Mouse (Mus musculus): ENCODE data around the gene Prrg3. TPM values are rescaled to one million over a fixed set of nuclear protein-coding genes. Genes with fewer than 3 reads are reported as not detected.

Gene Prrg3
- not detected in 2 replicates for polyA plus RNA-seq (2012)

- no peak for TF ChIP-seq GATA1 (IDR thresholded peaks at IDR 0.05; ENCODE audit: low read length)
Observed at GRCm38 (mm10) chrX:71962073-71963051, at the start of gene Prrg3. TSS of gene Prrg3 (plus strand) at chrX:71962624.

GRCm38 (mm10) chrX:71946631-71947030 is 15.8 kb upstream of the Prrg3 start:
- TF ChIP-seq GATA1 (IDR thresholded peaks at IDR 0.05; ENCODE audit: low read length): no peak

GRCm38 (mm10) chrX:71958366-71958765 is 4.1 kb upstream of the Prrg3 start:
- TF ChIP-seq GATA1 (IDR thresholded peaks at IDR 0.05; ENCODE audit: low read length): no peak

- TF ChIP-seq GATA1 (IDR thresholded peaks at IDR 0.05; ENCODE audit: low read length): no peak
Observed at GRCm38 (mm10) chrX:71963275-71963912, 970 bp downstream of the Prrg3 start.

GRCm38 (mm10) chrX:71968216-71968615 is 5.8 kb downstream of the Prrg3 start:
- no peak for TF ChIP-seq GATA1 (IDR thresholded peaks at IDR 0.05; ENCODE audit: low read length)

GRCm38 (mm10) chrX:71968816-71969215 is 6.4 kb downstream of the Prrg3 start:
- no peak for TF ChIP-seq GATA1 (IDR thresholded peaks at IDR 0.05; ENCODE audit: low read length)

GRCm38 (mm10) chrX:71971325-71971724 is 8.9 kb downstream of the Prrg3 start:
- no peak for TF ChIP-seq GATA1 (IDR thresholded peaks at IDR 0.05; ENCODE audit: low read length)

- no peak for TF ChIP-seq GATA1 (IDR thresholded peaks at IDR 0.05; ENCODE audit: low read length)
Observed at GRCm38 (mm10) chrX:71972686-71973085, 10.3 kb downstream of the Prrg3 start, which contains the start of gene Fate1. TSS of gene Fate1 (plus strand) at chrX:71972986.

GRCm38 (mm10) chrX:71980443-71980842 is 18.0 kb downstream of the Prrg3 start:
- TF ChIP-seq GATA1 (IDR thresholded peaks at IDR 0.05; ENCODE audit: low read length): no peak

GRCm38 (mm10) chrX:71981322-71981721 is 18.9 kb downstream of the Prrg3 start:
- TF ChIP-seq GATA1 (IDR thresholded peaks at IDR 0.05; ENCODE audit: low read length): no peak

- TF ChIP-seq GATA1 (IDR thresholded peaks at IDR 0.05; ENCODE audit: low read length): no peak
Observed at GRCm38 (mm10) chrX:71983205-71983604, 20.8 kb downstream of the Prrg3 start.

GRCm38 (mm10) chrX:71983775-71984174 is 21.4 kb downstream of the Prrg3 start:
- no peak for TF ChIP-seq GATA1 (IDR thresholded peaks at IDR 0.05; ENCODE audit: low read length)

GRCm38 (mm10) chrX:71991549-71991948 is 29.1 kb downstream of the Prrg3 start, which contains the start of gene Cnga2:
TSS of gene Cnga2 (plus strand) at chrX:71991849.
- no peak for TF ChIP-seq GATA1 (IDR thresholded peaks at IDR 0.05; ENCODE audit: low read length)

- TF ChIP-seq GATA1 (IDR thresholded peaks at IDR 0.05; ENCODE audit: low read length): no peak
Observed at GRCm38 (mm10) chrX:71995972-71996371, 33.5 kb downstream of the Prrg3 start.

GRCm38 (mm10) chrX:72009930-72010329 is 47.5 kb downstream of the Prrg3 start:
- no peak for TF ChIP-seq GATA1 (IDR thresholded peaks at IDR 0.05; ENCODE audit: low read length)

- no peak for TF ChIP-seq GATA1 (IDR thresholded peaks at IDR 0.05; ENCODE audit: low read length)
Observed at GRCm38 (mm10) chrX:72012236-72012635, 49.8 kb downstream of the Prrg3 start.
